Mouse (Mus musculus): Measurements from ENCODE around the gene Abracl. TPM values are rescaled to one million over a fixed set of nuclear protein-coding genes. Genes with fewer than 3 reads are reported as not detected.
A peak's percentile ranks its signal among the peaks of the same experiment; 100 is the strongest.

Abracl gene
- polyA plus RNA-seq, 1 experiment from 2014 or later = 270 TPM

GRCm38 (mm10) chr10:18046380-18046779, 23.3 kb upstream of the Abracl start:
- ATAC-seq = no peak
- DNase-seq (ENCODE audit: low spot score) = no peak
- Histone ChIP-seq H3K27me3 (replicated peaks; ENCODE audit: control insufficient read depth, insufficient read depth, low read length) (no peaks in the 10 kb centered on the region), H3K9ac (ENCODE audit: low read length) (no peak overlapping the region), H3K4me3 (ENCODE audit: low read depth, low read length) (no peak overlapping the region), H3K9me3 (replicated peaks; ENCODE audit: control insufficient read depth, low read length) (no peaks in the 10 kb centered on the region), H3K27ac (ENCODE audit: low read depth, low read length) (no peak overlapping the region), H3K36me3 (ENCODE audit: control insufficient read depth, insufficient read depth, low read length) (no peaks in the 10 kb centered on the region), H3K4me1 (ENCODE audit: control insufficient read depth, insufficient read depth, low read length) (no peaks in the 10 kb centered on the region), H3K4me2 (ENCODE audit: low read length) (no peak overlapping the region)

DNA sequence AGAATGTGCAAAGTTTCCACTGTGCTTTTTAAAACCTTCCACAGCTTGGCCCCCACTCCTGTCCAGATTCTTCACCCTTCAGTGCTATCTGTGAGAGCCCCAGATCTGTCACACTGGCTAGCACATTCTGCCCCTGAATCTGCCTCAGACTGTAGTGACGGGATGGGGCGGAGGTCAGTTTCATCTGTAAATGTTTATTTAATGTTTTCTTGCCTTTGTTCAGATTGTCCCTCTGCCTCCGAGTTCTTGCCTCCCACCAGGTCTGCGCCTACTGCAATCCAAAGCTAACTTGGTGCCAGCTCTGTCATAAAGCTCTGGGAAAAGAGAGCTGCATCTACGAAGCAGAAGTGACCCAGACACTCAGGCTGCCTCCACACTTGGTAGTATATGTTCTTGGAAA, 13.8 kb upstream of the Abracl start:
- no peak for DNase-seq (ENCODE audit: low spot score)
- H3K27me3 ChIP-seq (replicated peaks; ENCODE audit: control insufficient read depth, insufficient read depth, low read length) = no peaks in the 10 kb centered on the region
- no peak overlapping the region for H3K4me2 ChIP-seq (ENCODE audit: low read length)
- H3K4me1 ChIP-seq (ENCODE audit: control insufficient read depth, insufficient read depth, low read length) = no peaks in the 10 kb centered on the region
- H3K36me3 ChIP-seq (ENCODE audit: control insufficient read depth, insufficient read depth, low read length) = no peaks in the 10 kb centered on the region
- no peak for ATAC-seq
- H3K9me3 ChIP-seq (replicated peaks; ENCODE audit: control insufficient read depth, low read length) = no peaks in the 10 kb centered on the region
- no peak overlapping the region for H3K27ac ChIP-seq (ENCODE audit: low read depth, low read length)
- no peak overlapping the region for H3K9ac ChIP-seq (ENCODE audit: low read length)
- WGBS = 93% methylated on average over 5 of the region's 5 CpGs
- H3K4me3 ChIP-seq (ENCODE audit: low read depth, low read length) = no peak overlapping the region

- ATAC-seq = no peak
- no peak overlapping the region for H3K9ac ChIP-seq (ENCODE audit: low read length)
- no peaks in the 10 kb centered on the region for H3K27me3 ChIP-seq (replicated peaks; ENCODE audit: control insufficient read depth, insufficient read depth, low read length)
- H3K4me1 ChIP-seq (ENCODE audit: control insufficient read depth, insufficient read depth, low read length) = no peaks in the 10 kb centered on the region
- H3K27ac ChIP-seq (ENCODE audit: low read depth, low read length) = no peak overlapping the region
- 91% methylated on average over 4 of the region's 4 CpGs for WGBS
- no peaks in the 10 kb centered on the region for H3K36me3 ChIP-seq (ENCODE audit: control insufficient read depth, insufficient read depth, low read length)
- no peak for DNase-seq (ENCODE audit: low spot score)
- no peak overlapping the region for H3K4me3 ChIP-seq (ENCODE audit: low read depth, low read length)
- no peak overlapping the region for H3K4me2 ChIP-seq (ENCODE audit: low read length)
- no peaks in the 10 kb centered on the region for H3K9me3 ChIP-seq (replicated peaks; ENCODE audit: control insufficient read depth, low read length)
Measured at GRCm38 (mm10) chr10:18034408-18034807, 11.3 kb upstream of the Abracl start.

GRCm38 (mm10) chr10:18022312-18022711, 776 bp downstream of the Abracl start:
- Histone ChIP-seq H3K9ac (ENCODE audit: low read length) (peak overlapping the region; percentile 66), H3K4me3 (ENCODE audit: low read depth, low read length) (peak overlapping the region; percentile 48), H3K4me1 (ENCODE audit: control insufficient read depth, insufficient read depth, low read length) (peaks cover 7% of the 10 kb centered on the region), H3K36me3 (ENCODE audit: control insufficient read depth, insufficient read depth, low read length) (peaks cover 13% of the 10 kb centered on the region), H3K27me3 (replicated peaks; ENCODE audit: control insufficient read depth, insufficient read depth, low read length) (no peaks in the 10 kb centered on the region), H3K27ac (ENCODE audit: low read depth, low read length) (peak overlapping the region; percentile 90), H3K4me2 (ENCODE audit: low read length) (peak overlapping the region; percentile 60), H3K9me3 (replicated peaks; ENCODE audit: control insufficient read depth, low read length) (no peaks in the 10 kb centered on the region)
- DNase-seq (ENCODE audit: low spot score) = peak; percentile 78
- ATAC-seq = peak; percentile 79
- WGBS = 0% methylated on average over 21 of the region's 21 CpGs

GRCm38 (mm10) chr10:18021576-18022311, 1.3 kb downstream of the Abracl start:
- no peaks in the 10 kb centered on the region for H3K9me3 ChIP-seq (replicated peaks; ENCODE audit: control insufficient read depth, low read length)
- DNase-seq (ENCODE audit: low spot score) (peak; percentile 72), ATAC-seq (peak; percentile 49)
- peaks cover 7% of the 10 kb centered on the region for H3K4me1 ChIP-seq (ENCODE audit: control insufficient read depth, insufficient read depth, low read length)
- peak overlapping the region; percentile 90 for H3K27ac ChIP-seq (ENCODE audit: low read depth, low read length)
- WGBS = 23% methylated on average over 14 of the region's 14 CpGs
- peak overlapping the region; percentile 66 for H3K9ac ChIP-seq (ENCODE audit: low read length)
- peaks cover 19% of the 10 kb centered on the region for H3K36me3 ChIP-seq (ENCODE audit: control insufficient read depth, insufficient read depth, low read length)
- peak overlapping the region; percentile 48 for H3K4me3 ChIP-seq (ENCODE audit: low read depth, low read length)
- no peaks in the 10 kb centered on the region for H3K27me3 ChIP-seq (replicated peaks; ENCODE audit: control insufficient read depth, insufficient read depth, low read length)
- peak overlapping the region; percentile 60 for H3K4me2 ChIP-seq (ENCODE audit: low read length)

DNA sequence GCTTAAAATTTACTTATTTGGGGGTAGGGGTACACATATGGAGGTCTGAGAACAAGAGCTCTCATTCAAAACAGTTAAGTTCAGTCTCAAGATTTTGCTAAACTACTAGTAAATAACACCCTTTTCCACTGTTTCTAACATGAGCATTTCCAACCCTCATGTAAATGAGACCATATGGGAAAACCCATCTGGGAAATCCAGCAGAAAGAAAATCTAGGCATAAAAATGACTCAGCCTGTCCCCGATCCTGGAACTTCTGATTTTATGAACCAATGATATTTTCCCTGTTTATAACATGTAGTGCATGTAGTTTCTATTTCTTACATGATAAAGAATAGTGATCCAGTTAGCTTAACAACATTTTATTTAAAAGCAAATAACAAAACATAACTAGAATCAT, 2.2 kb downstream of the Abracl start:
- no peak overlapping the region for H3K9ac ChIP-seq (ENCODE audit: low read length)
- peaks cover 26% of the 10 kb centered on the region for H3K36me3 ChIP-seq (ENCODE audit: control insufficient read depth, insufficient read depth, low read length)
- DNase-seq (ENCODE audit: low spot score) = peak; percentile 70
- peak overlapping the region; percentile 48; the same call in 1 of the 2 replicates for H3K4me3 ChIP-seq (ENCODE audit: low read depth, low read length)
- peak overlapping the region; percentile 90 for H3K27ac ChIP-seq (ENCODE audit: low read depth, low read length)
- ATAC-seq = no peak
- WGBS = 56% methylated on average over 1 of the region's 1 CpGs
- H3K9me3 ChIP-seq (replicated peaks; ENCODE audit: control insufficient read depth, low read length) = no peaks in the 10 kb centered on the region
- H3K4me2 ChIP-seq (ENCODE audit: low read length) = peak overlapping the region; percentile 60
- peaks cover 7% of the 10 kb centered on the region for H3K4me1 ChIP-seq (ENCODE audit: control insufficient read depth, insufficient read depth, low read length)
- H3K27me3 ChIP-seq (replicated peaks; ENCODE audit: control insufficient read depth, insufficient read depth, low read length) = no peaks in the 10 kb centered on the region

GRCm38 (mm10) chr10:18020443-18020842, 2.6 kb downstream of the Abracl start:
- 55% methylated on average over 7 of the region's 7 CpGs for WGBS
- H3K9ac ChIP-seq (ENCODE audit: low read length) = no peak overlapping the region
- H3K9me3 ChIP-seq (replicated peaks; ENCODE audit: control insufficient read depth, low read length) = no peaks in the 10 kb centered on the region
- peaks cover 7% of the 10 kb centered on the region for H3K4me1 ChIP-seq (ENCODE audit: control insufficient read depth, insufficient read depth, low read length)
- H3K4me2 ChIP-seq (ENCODE audit: low read length) = peak overlapping the region; percentile 60
- ATAC-seq = peak; percentile 60
- H3K27me3 ChIP-seq (replicated peaks; ENCODE audit: control insufficient read depth, insufficient read depth, low read length) = no peaks in the 10 kb centered on the region
- peaks cover 26% of the 10 kb centered on the region for H3K36me3 ChIP-seq (ENCODE audit: control insufficient read depth, insufficient read depth, low read length)
- H3K4me3 ChIP-seq (ENCODE audit: low read depth, low read length) = no peak overlapping the region
- DNase-seq (ENCODE audit: low spot score) = no peak
- peak overlapping the region; percentile 75 for H3K27ac ChIP-seq (ENCODE audit: low read depth, low read length)

DNA sequence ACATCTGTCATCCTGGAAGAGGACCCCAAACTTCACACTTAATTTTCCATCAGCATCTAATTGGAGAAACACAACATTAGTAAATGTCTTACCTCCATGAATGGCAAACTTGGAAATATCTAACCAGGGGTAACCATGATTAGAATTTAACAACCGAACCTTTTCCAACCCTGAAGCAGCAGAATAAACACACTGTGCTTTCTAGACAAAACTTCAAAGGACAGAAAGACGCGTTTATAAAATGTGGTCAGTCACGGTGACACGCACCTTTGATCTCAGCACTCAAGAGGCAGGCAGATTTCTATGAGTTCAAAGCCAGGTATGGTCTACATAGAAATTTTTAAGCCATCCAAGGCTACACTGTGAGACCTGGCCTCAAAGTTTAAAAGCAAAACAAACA, 11.3 kb downstream of the Abracl start:
- 86% methylated on average over 5 of the region's 5 CpGs for WGBS
- H3K4me1 ChIP-seq (ENCODE audit: control insufficient read depth, insufficient read depth, low read length) = no peaks in the 10 kb centered on the region
- no peaks in the 10 kb centered on the region for H3K27me3 ChIP-seq (replicated peaks; ENCODE audit: control insufficient read depth, insufficient read depth, low read length)
- H3K4me3 ChIP-seq (ENCODE audit: low read depth, low read length) = no peak overlapping the region
- no peak overlapping the region for H3K9ac ChIP-seq (ENCODE audit: low read length)
- peaks cover 26% of the 10 kb centered on the region for H3K36me3 ChIP-seq (ENCODE audit: control insufficient read depth, insufficient read depth, low read length)
- H3K9me3 ChIP-seq (replicated peaks; ENCODE audit: control insufficient read depth, low read length) = no peaks in the 10 kb centered on the region
- DNase-seq (ENCODE audit: low spot score) (no peak), ATAC-seq (no peak)
- H3K4me2 ChIP-seq (ENCODE audit: low read length) = no peak overlapping the region
- H3K27ac ChIP-seq (ENCODE audit: low read depth, low read length) = no peak overlapping the region

- H3K4me2 ChIP-seq (ENCODE audit: low read length) = no peak overlapping the region
Measured at GRCm38 (mm10) chr10:18009744-18010143, 13.3 kb downstream of the Abracl start.

More at GRCm38 (mm10) chr10:18009744-18010143, 13.3 kb downstream of the Abracl start:
- H3K4me1 ChIP-seq (ENCODE audit: control insufficient read depth, insufficient read depth, low read length) = no peaks in the 10 kb centered on the region
- 91% methylated on average over 1 of the region's 1 CpGs for WGBS
- ATAC-seq (no peak), DNase-seq (ENCODE audit: low spot score) (no peak)
- no peak overlapping the region for H3K27ac ChIP-seq (ENCODE audit: low read depth, low read length)
- H3K9me3 ChIP-seq (replicated peaks; ENCODE audit: control insufficient read depth, low read length) = no peaks in the 10 kb centered on the region
- no peaks in the 10 kb centered on the region for H3K27me3 ChIP-seq (replicated peaks; ENCODE audit: control insufficient read depth, insufficient read depth, low read length)
- no peak overlapping the region for H3K9ac ChIP-seq (ENCODE audit: low read length)
- H3K36me3 ChIP-seq (ENCODE audit: control insufficient read depth, insufficient read depth, low read length) = peaks cover 16% of the 10 kb centered on the region
- H3K4me3 ChIP-seq (ENCODE audit: low read depth, low read length) = no peak overlapping the region
